Mouse (Mus musculus) mesoderm, embryonic 11.5 days (tissue): ENCODE measurements around the gene Pcnp.
"Not testable (repeated sequence)": the region's sequence is repeated elsewhere in the genome, so short reads cannot be mapped to it uniquely, and the experiment has no call there.

ENCODE experiments used
- DNase-seq: peaks from one replicate; pipeline ENCODE4 v3.0.0-alpha.2; 2012; ENCODE audit warnings: low read depth, low spot score

Pcnp gene

GRCm38 (mm10) chr16:55967221-55967620 lies 62.3 kb downstream of the Pcnp start:
- no peak for DNase-seq

GRCm38 (mm10) chr16:55966212-55966871 lies 63.2 kb downstream of the Pcnp start, which contains the start of gene Rpl24:
Gene Rpl24 (plus strand): TSS chr16:55966275.
- DNase-seq, result peak; percentile 95

GRCm38 (mm10) chr16:55964126-55964949 lies 65.2 kb downstream of the Pcnp start:
- peak; percentile 39 for DNase-seq

- not testable (repeated sequence) for DNase-seq
Measured at GRCm38 (mm10) chr16:55963068-55963467, 66.5 kb downstream of the Pcnp start.
